Mouse (Mus musculus): ENCODE measurements around the gene Tnpo3. TPM values are rescaled to one million over a fixed set of nuclear protein-coding genes. Genes with fewer than 3 reads are reported as not detected.

Tnpo3 gene
- total and polyA plus RNA-seq, 3 experiments = 60.5 to 140 (median 76.0) TPM

DNA sequence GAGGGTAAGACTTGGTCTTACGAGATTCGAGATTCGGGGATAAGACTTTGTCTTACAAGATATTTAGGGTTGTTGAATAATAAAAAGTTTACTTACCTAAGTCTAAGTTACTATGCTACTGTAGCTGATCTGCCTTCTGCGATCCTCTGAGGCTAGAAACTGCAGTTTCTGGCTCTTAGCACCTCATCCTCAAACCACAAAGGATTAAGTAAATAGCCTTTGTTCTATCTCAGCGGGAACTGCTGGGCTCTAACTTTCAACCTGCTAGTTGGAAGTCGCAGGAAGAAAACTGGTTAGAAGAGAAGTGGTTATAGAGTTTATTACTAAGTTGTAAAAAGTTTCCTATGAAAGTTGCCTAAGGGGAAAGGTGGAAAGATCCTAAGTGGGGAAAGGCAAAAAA lies 12.6 kb upstream of the Tnpo3 start:
- dilution Hi-C loops (cut with MboI; ENCODE audit: extremely low pct_ligation_motif_present, extremely low pct_unique_long_range_greater_than_20kb, low sequenced_read_pairs) = no loop called here
- TF ChIP-seq PAX5 (IDR thresholded peaks at IDR 0.05; ENCODE audit: low read length) = no peak
- TF ChIP-seq POLR2AphosphoS2 (IDR thresholded peaks at IDR 0.05; ENCODE audit: low read depth, low read length) = no peak
- TF ChIP-seq JUND (conservative IDR thresholded peaks at IDR 0.05; ENCODE audit: low read depth, low read length) = no peak
- no peak for TF ChIP-seq CHD1 (IDR thresholded peaks at IDR 0.05; ENCODE audit: low read depth, low read length)
- no peak for TF ChIP-seq ZMIZ1 (IDR thresholded peaks at IDR 0.05; ENCODE audit: low read depth, low read length)
- no peak for TF ChIP-seq E2F4 (IDR thresholded peaks at IDR 0.05; ENCODE audit: insufficient replicate concordance, low read depth, low read length)
- TF ChIP-seq ZKSCAN1 (IDR thresholded peaks at IDR 0.05; ENCODE audit: borderline replicate concordance, low read depth, low read length) = no peak
- no peak for TF ChIP-seq EP300 (IDR thresholded peaks at IDR 0.05; ENCODE audit: low read length)

GRCm38 (mm10) chr6:29620840-29621543 lies 11.3 kb upstream of the Tnpo3 start:
- in situ Hi-C loops (cut with MboI; ENCODE audit: low pct_ligation_motif_present, low pct_unique_long_range_greater_than_20kb, low sequenced_read_pairs) (no loop called here), dilution Hi-C loops (cut with MboI; ENCODE audit: extremely low pct_ligation_motif_present, extremely low pct_unique_long_range_greater_than_20kb, low sequenced_read_pairs) (no loop called here)
- Histone ChIP-seq H3K36me3 (replicated peaks in 1 of 2; ENCODE audit: control insufficient read depth in 1 of 2, insufficient read depth in 1 of 2, low read length in 1 of 2) (no peaks in the 10 kb centered on the region), H3K4me3 (replicated peaks in 1 of 3; ENCODE audit: low read depth in 2 of 3, low read length in 2 of 3, poor library complexity in 1 of 3) (peak overlapping the region in 2 of 3 experiments; percentile 34 to 37), H3K9me3 (replicated peaks; ENCODE audit: low read length) (peaks cover 4% of the 10 kb centered on the region), H3K27me3 (replicated peaks) (no peaks in the 10 kb centered on the region), H3K79me2 (replicated peaks; ENCODE audit: control insufficient read depth, extremely low read depth, insufficient read depth, poor library complexity, severe bottlenecking) (no peaks in the 10 kb centered on the region), H3K4me2 (ENCODE audit: insufficient read depth, low read depth, poor library complexity, severe bottlenecking) (peak overlapping the region; percentile 54), H3K4me1 (ENCODE audit: control insufficient read depth in 1 of 2, insufficient read depth in 2 of 2) (peaks cover 0 to 3% of the 10 kb centered on the region in 2 experiments; a peak in 2 of 4 replicates), H3K27ac (ENCODE audit: insufficient read depth, low read depth) (no peak overlapping the region), H3K9ac (ENCODE audit: insufficient read depth, low read depth) (peak overlapping the region; percentile 25; the same call in 1 of the 2 replicates)
- no peak for DNase-seq (ENCODE audit: extremely low read depth)
- TF ChIP-seq ZMIZ1 (IDR thresholded peaks at IDR 0.05; ENCODE audit: low read depth, low read length) = no peak
- TF ChIP-seq CHD2 (IDR thresholded peaks at IDR 0.05; ENCODE audit: low read length) = no peak
- no peak for TF ChIP-seq SMC3 (IDR thresholded peaks at IDR 0.05; ENCODE audit: low read depth, low read length)
- no peak for TF ChIP-seq MAZ (IDR thresholded peaks at IDR 0.05; ENCODE audit: low read depth, low read length)
- TF ChIP-seq MEF2A (IDR thresholded peaks at IDR 0.05; ENCODE audit: borderline replicate concordance, low read depth, low read length) = no peak
- TF ChIP-seq USF2 (conservative IDR thresholded peaks at IDR 0.05; ENCODE audit: low read depth, low read length) = peak; percentile 78
- TF ChIP-seq NRF1 (IDR thresholded peaks at IDR 0.05; ENCODE audit: low read depth, low read length) = no peak
- no peak; the same call in 1 of the 2 replicates for TF ChIP-seq ELF1 (IDR thresholded peaks at IDR 0.05; ENCODE audit: low read depth, low read length)
- no peak for TF ChIP-seq GABPA (IDR thresholded peaks at IDR 0.05; ENCODE audit: insufficient replicate concordance, low read depth, low read length)
- TF ChIP-seq NELFE (IDR thresholded peaks at IDR 0.05; ENCODE audit: low read depth, low read length) = no peak
- no peak for TF ChIP-seq PAX5 (IDR thresholded peaks at IDR 0.05; ENCODE audit: low read length)
- no peak for TF ChIP-seq HCFC1 (IDR thresholded peaks at IDR 0.05; ENCODE audit: low read depth, low read length)
- TF ChIP-seq RCOR1 (conservative IDR thresholded peaks at IDR 0.05; ENCODE audit: low read depth, low read length) = no peak
- TF ChIP-seq ZKSCAN1 (IDR thresholded peaks at IDR 0.05; ENCODE audit: borderline replicate concordance, low read depth, low read length) = no peak
- no peak for TF ChIP-seq ETS1 (conservative IDR thresholded peaks at IDR 0.05; ENCODE audit: low read depth, low read length)
- no peak for TF ChIP-seq JUN (IDR thresholded peaks at IDR 0.05; ENCODE audit: insufficient read depth, low read depth, low read length)
- TF ChIP-seq USF1 (IDR thresholded peaks at IDR 0.05; ENCODE audit: low read depth, low read length) = peak; percentile 80
- TF ChIP-seq TCF12 (IDR thresholded peaks at IDR 0.05; ENCODE audit: low read depth, low read length) = no peak
- no peak for TF ChIP-seq JUND (conservative IDR thresholded peaks at IDR 0.05; ENCODE audit: low read depth, low read length)
- no peak for TF ChIP-seq UBTF (IDR thresholded peaks at IDR 0.05; ENCODE audit: low read depth, low read length)
- TF ChIP-seq TBP (conservative IDR thresholded peaks at IDR 0.05; ENCODE audit: low read depth, low read length) = 0 out of 2 replicates have a peak, but pooled peaks have one; percentile 18
- TF ChIP-seq ZC3H11A (IDR thresholded peaks at IDR 0.05; ENCODE audit: low read depth, low read length) = no peak
- TF ChIP-seq MAFK (IDR thresholded peaks at IDR 0.05; ENCODE audit: insufficient replicate concordance, low read length) = peak; percentile 96
- peak; percentile 67 for TF ChIP-seq ZNF384 (IDR thresholded peaks at IDR 0.05; ENCODE audit: low read depth, low read length)
- no peak for TF ChIP-seq POLR2A (IDR thresholded peaks at IDR 0.05; ENCODE audit: low read depth, low read length)
- no peak for TF ChIP-seq BHLHE40 (IDR thresholded peaks at IDR 0.05; ENCODE audit: low read depth, low read length)
- TF ChIP-seq MYC (IDR thresholded peaks at IDR 0.05; ENCODE audit: low read depth, low read length) = 0 out of 2 replicates have a peak, but pooled peaks have one; percentile 25
- TF ChIP-seq EP300 (IDR thresholded peaks at IDR 0.05; ENCODE audit: low read length) = no peak

More for the DNA sequence above, 12.6 kb upstream of the Tnpo3 start:
- no peak overlapping the region for H3K4me2 ChIP-seq (ENCODE audit: insufficient read depth, low read depth, poor library complexity, severe bottlenecking)
- H3K4me3 ChIP-seq (replicated peaks in 1 of 3; ENCODE audit: low read depth in 2 of 3, low read length in 2 of 3, poor library complexity in 1 of 3) = no peak overlapping the region
- H3K27ac ChIP-seq (ENCODE audit: insufficient read depth, low read depth) = no peak overlapping the region
- peaks cover 4% of the 10 kb centered on the region for H3K9me3 ChIP-seq (replicated peaks; ENCODE audit: low read length)
- no peak overlapping the region for H3K9ac ChIP-seq (ENCODE audit: insufficient read depth, low read depth)
- no peak for DNase-seq (ENCODE audit: extremely low read depth)
- no peaks in the 10 kb centered on the region for H3K36me3 ChIP-seq (replicated peaks in 1 of 2; ENCODE audit: control insufficient read depth in 1 of 2, insufficient read depth in 1 of 2, low read length in 1 of 2)
- peaks cover 0 to 3% of the 10 kb centered on the region in 2 experiments; a peak in 2 of 4 replicates for H3K4me1 ChIP-seq (ENCODE audit: control insufficient read depth in 1 of 2, insufficient read depth in 2 of 2)
- in situ Hi-C loops (cut with MboI; ENCODE audit: low pct_ligation_motif_present, low pct_unique_long_range_greater_than_20kb, low sequenced_read_pairs) = no loop called here
- no peaks in the 10 kb centered on the region for H3K79me2 ChIP-seq (replicated peaks; ENCODE audit: control insufficient read depth, extremely low read depth, insufficient read depth, poor library complexity, severe bottlenecking)
- no peaks in the 10 kb centered on the region for H3K27me3 ChIP-seq (replicated peaks)
